Mouse (Mus musculus): ENCODE results near the gene Zfp217.

- TF ChIP-seq CTCF (IDR thresholded peaks at IDR 0.05; ENCODE audit: borderline replicate concordance, insufficient read depth, low read depth, low read length) (no peak), POLR2A (IDR thresholded peaks at IDR 0.05; ENCODE audit: borderline replicate concordance, insufficient read depth, low read length) (no peak)
Observed at GRCm38 (mm10) chr2:170141481-170141880, 6.4 kb downstream of the Zfp217 start.
